Mouse (Mus musculus): ENCODE data around the gene Prkcz. TPM values are rescaled to one million over a fixed set of nuclear protein-coding genes. Genes with fewer than 3 reads are reported as not detected.
A peak's percentile ranks its signal among the peaks of the same experiment; 100 is the strongest.

Prkcz gene
- polyA plus RNA-seq, 1 experiment, result 38.1 TPM

GRCm38 (mm10) chr4:155279926-155280767 lies 81.0 kb downstream of the Prkcz start:
- no peak overlapping the region for H3K4me3 ChIP-seq (replicated peaks; ENCODE audit: extremely low read depth, low read depth, low read length)
- no peaks in the 10 kb centered on the region; the same call in 1 of the 2 replicates for H3K4me1 ChIP-seq (ENCODE audit: control insufficient read depth, insufficient read depth, low read length)
- DNase-seq, result no peak
- TF ChIP-seq POLR2A (IDR thresholded peaks at IDR 0.05; ENCODE audit: borderline replicate concordance, extremely low read depth, low read depth, low read length) (no peak), CTCF (IDR thresholded peaks at IDR 0.05; ENCODE audit: insufficient read depth, low read length) (no peak)
- WGBS, result 37% methylated on average over 16 of the region's 16 CpGs

GRCm38 (mm10) chr4:155279054-155279453 lies 82.1 kb downstream of the Prkcz start:
- WGBS, result 84% methylated on average over 8 of the region's 8 CpGs
- Histone ChIP-seq H3K4me1 (ENCODE audit: control insufficient read depth, insufficient read depth, low read length) (no peaks in the 10 kb centered on the region; the same call in 1 of the 2 replicates), H3K4me3 (replicated peaks; ENCODE audit: extremely low read depth, low read depth, low read length) (no peak overlapping the region)
- TF ChIP-seq CTCF (IDR thresholded peaks at IDR 0.05; ENCODE audit: insufficient read depth, low read length), result peak; percentile 25; the same call in 1 of the 2 replicates
- no peak for TF ChIP-seq POLR2A (IDR thresholded peaks at IDR 0.05; ENCODE audit: borderline replicate concordance, extremely low read depth, low read depth, low read length)
- DNase-seq, result no peak

GRCm38 (mm10) chr4:155277963-155278362 lies 83.2 kb downstream of the Prkcz start:
- Histone ChIP-seq H3K4me1 (ENCODE audit: control insufficient read depth, insufficient read depth, low read length) (no peaks in the 10 kb centered on the region; the same call in 1 of the 2 replicates), H3K4me3 (replicated peaks; ENCODE audit: extremely low read depth, low read depth, low read length) (no peak overlapping the region)
- 70% methylated on average over 6 of the region's 6 CpGs for WGBS
- DNase-seq, result no peak
- TF ChIP-seq CTCF (IDR thresholded peaks at IDR 0.05; ENCODE audit: insufficient read depth, low read length) (no peak), POLR2A (IDR thresholded peaks at IDR 0.05; ENCODE audit: borderline replicate concordance, extremely low read depth, low read depth, low read length) (no peak)

GRCm38 (mm10) chr4:155274851-155275250 lies 86.3 kb downstream of the Prkcz start:
- 52% methylated on average over 3 of the region's 3 CpGs for WGBS

GRCm38 (mm10) chr4:155274451-155274850 lies 86.7 kb downstream of the Prkcz start:
- Histone ChIP-seq H3K4me3 (replicated peaks; ENCODE audit: extremely low read depth, low read depth, low read length) (no peak overlapping the region), H3K4me1 (ENCODE audit: control insufficient read depth, insufficient read depth, low read length) (no peaks in the 10 kb centered on the region)
- TF ChIP-seq CTCF (IDR thresholded peaks at IDR 0.05; ENCODE audit: insufficient read depth, low read length), result no peak
- no peak for TF ChIP-seq POLR2A (IDR thresholded peaks at IDR 0.05; ENCODE audit: borderline replicate concordance, extremely low read depth, low read depth, low read length)
- WGBS, result 42% methylated on average over 5 of the region's 5 CpGs
- no peak for DNase-seq

More at GRCm38 (mm10) chr4:155274851-155275250, 86.3 kb downstream of the Prkcz start:
- TF ChIP-seq CTCF (IDR thresholded peaks at IDR 0.05; ENCODE audit: insufficient read depth, low read length) (no peak), POLR2A (IDR thresholded peaks at IDR 0.05; ENCODE audit: borderline replicate concordance, extremely low read depth, low read depth, low read length) (no peak)
- Histone ChIP-seq H3K4me3 (replicated peaks; ENCODE audit: extremely low read depth, low read depth, low read length) (no peak overlapping the region), H3K4me1 (ENCODE audit: control insufficient read depth, insufficient read depth, low read length) (no peaks in the 10 kb centered on the region)
- no peak for DNase-seq

GRCm38 (mm10) chr4:155268382-155268781 lies 92.8 kb downstream of the Prkcz start:
- WGBS, result 18% methylated on average over 5 of the region's 5 CpGs
- TF ChIP-seq CTCF (IDR thresholded peaks at IDR 0.05; ENCODE audit: insufficient read depth, low read length) (peak; percentile 42; the same call in 1 of the 2 replicates), POLR2A (IDR thresholded peaks at IDR 0.05; ENCODE audit: borderline replicate concordance, extremely low read depth, low read depth, low read length) (no peak)
- DNase-seq, result peak; percentile 50
- H3K4me1 ChIP-seq (ENCODE audit: control insufficient read depth, insufficient read depth, low read length), result peaks cover 3% of the 10 kb centered on the region; the same call in 1 of the 2 replicates
- no peak overlapping the region for H3K4me3 ChIP-seq (replicated peaks; ENCODE audit: extremely low read depth, low read depth, low read length)

GRCm38 (mm10) chr4:155267639-155268175 lies 93.5 kb downstream of the Prkcz start:
- WGBS, result 43% methylated on average over 12 of the region's 12 CpGs
- no peak for DNase-seq

GRCm38 (mm10) chr4:155267047-155267543 lies 94.1 kb downstream of the Prkcz start:
- TF ChIP-seq POLR2A (IDR thresholded peaks at IDR 0.05; ENCODE audit: borderline replicate concordance, extremely low read depth, low read depth, low read length) (no peak), CTCF (IDR thresholded peaks at IDR 0.05; ENCODE audit: insufficient read depth, low read length) (no peak)
- 53% methylated on average over 7 of the region's 7 CpGs for WGBS
- no peak for DNase-seq
- no peak overlapping the region for H3K4me3 ChIP-seq (replicated peaks; ENCODE audit: extremely low read depth, low read depth, low read length)
- H3K4me1 ChIP-seq (ENCODE audit: control insufficient read depth, insufficient read depth, low read length), result peaks cover 3% of the 10 kb centered on the region; the same call in 1 of the 2 replicates

More at GRCm38 (mm10) chr4:155267639-155268175, 93.5 kb downstream of the Prkcz start:
- Histone ChIP-seq H3K4me1 (ENCODE audit: control insufficient read depth, insufficient read depth, low read length) (peaks cover 3% of the 10 kb centered on the region; the same call in 1 of the 2 replicates), H3K4me3 (replicated peaks; ENCODE audit: extremely low read depth, low read depth, low read length) (no peak overlapping the region)
- TF ChIP-seq POLR2A (IDR thresholded peaks at IDR 0.05; ENCODE audit: borderline replicate concordance, extremely low read depth, low read depth, low read length) (no peak), CTCF (IDR thresholded peaks at IDR 0.05; ENCODE audit: insufficient read depth, low read length) (no peak)

- WGBS, result 81% methylated on average over 3 of the region's 3 CpGs
Observed at GRCm38 (mm10) chr4:155264521-155265321, 96.4 kb downstream of the Prkcz start.

More at GRCm38 (mm10) chr4:155264521-155265321, 96.4 kb downstream of the Prkcz start:
- TF ChIP-seq POLR2A (IDR thresholded peaks at IDR 0.05; ENCODE audit: borderline replicate concordance, extremely low read depth, low read depth, low read length) (no peak), CTCF (IDR thresholded peaks at IDR 0.05; ENCODE audit: insufficient read depth, low read length) (no peak)
- DNase-seq, result no peak
- H3K4me3 ChIP-seq (replicated peaks; ENCODE audit: extremely low read depth, low read depth, low read length), result no peak overlapping the region
- H3K4me1 ChIP-seq (ENCODE audit: control insufficient read depth, insufficient read depth, low read length), result peaks cover 3% of the 10 kb centered on the region; the same call in 1 of the 2 replicates
